Mouse (Mus musculus): ENCODE data around the gene Ppp4r1.

Gene Ppp4r1

GRCm38 (mm10) chr17:65771951-65772934 is 10.1 kb upstream of the Ppp4r1 start, which contains the start of gene Rab31:
Gene Rab31 (minus strand): TSS chr17:65772752.
- peak; percentile 79 for DNase-seq (ENCODE audit: low read depth, low spot score)

GRCm38 (mm10) chr17:65773617-65774016 is 8.8 kb upstream of the Ppp4r1 start:
- peak; percentile 71 for DNase-seq (ENCODE audit: low read depth, low spot score)

- peak; percentile 41 for DNase-seq (ENCODE audit: low read depth, low spot score)
Observed at GRCm38 (mm10) chr17:65774439-65774838, 7.9 kb upstream of the Ppp4r1 start.

GRCm38 (mm10) chr17:65776228-65776627 is 6.1 kb upstream of the Ppp4r1 start:
- no peak for DNase-seq (ENCODE audit: low read depth, low spot score)

- no peak for DNase-seq (ENCODE audit: low read depth, low spot score)
Observed at GRCm38 (mm10) chr17:65777461-65777860, 4.9 kb upstream of the Ppp4r1 start.

- DNase-seq (ENCODE audit: low read depth, low spot score), result no peak
Observed at GRCm38 (mm10) chr17:65780970-65781369, 1.4 kb upstream of the Ppp4r1 start.

- peak; percentile 39 for DNase-seq (ENCODE audit: low read depth, low spot score)
Observed at GRCm38 (mm10) chr17:65783182-65784161, 1.1 kb downstream of the Ppp4r1 start.

GRCm38 (mm10) chr17:65784610-65785140 is 2.3 kb downstream of the Ppp4r1 start:
- peak; percentile 70 for DNase-seq (ENCODE audit: low read depth, low spot score)

- no peak for DNase-seq (ENCODE audit: low read depth, low spot score)
Observed at GRCm38 (mm10) chr17:65785707-65786106, 3.3 kb downstream of the Ppp4r1 start.

- DNase-seq (ENCODE audit: low read depth, low spot score), result no peak
Observed at GRCm38 (mm10) chr17:65786225-65786624, 3.9 kb downstream of the Ppp4r1 start.

GRCm38 (mm10) chr17:65787261-65787660 is 4.9 kb downstream of the Ppp4r1 start:
- no peak for DNase-seq (ENCODE audit: low read depth, low spot score)

GRCm38 (mm10) chr17:65788542-65789291 is 6.3 kb downstream of the Ppp4r1 start:
- DNase-seq (ENCODE audit: low read depth, low spot score), result no peak

GRCm38 (mm10) chr17:65789576-65789975 is 7.2 kb downstream of the Ppp4r1 start:
- no peak for DNase-seq (ENCODE audit: low read depth, low spot score)

GRCm38 (mm10) chr17:65791161-65791560 is 8.8 kb downstream of the Ppp4r1 start:
- DNase-seq (ENCODE audit: low read depth, low spot score), result peak; percentile 58

- peak; percentile 57 for DNase-seq (ENCODE audit: low read depth, low spot score)
Observed at GRCm38 (mm10) chr17:65793307-65793930, 11.0 kb downstream of the Ppp4r1 start.

GRCm38 (mm10) chr17:65794096-65794850 is 11.9 kb downstream of the Ppp4r1 start:
- DNase-seq (ENCODE audit: low read depth, low spot score), result no peak

GRCm38 (mm10) chr17:65796056-65796455 is 13.7 kb downstream of the Ppp4r1 start:
- DNase-seq (ENCODE audit: low read depth, low spot score), result no peak

GRCm38 (mm10) chr17:65798446-65798845 is 16.1 kb downstream of the Ppp4r1 start:
- no peak for DNase-seq (ENCODE audit: low read depth, low spot score)

GRCm38 (mm10) chr17:65799353-65799752 is 17.0 kb downstream of the Ppp4r1 start:
- DNase-seq (ENCODE audit: low read depth, low spot score), result no peak

GRCm38 (mm10) chr17:65800451-65800850 is 18.1 kb downstream of the Ppp4r1 start:
- no peak for DNase-seq (ENCODE audit: low read depth, low spot score)
